Mouse (Mus musculus) bone marrow macrophage, adult 2 months (primary cell): ENCODE measurements around the gene Tnp1. TPM values are rescaled to one million over a fixed set of nuclear protein-coding genes. Genes with fewer than 3 reads are reported as not detected.

Source experiments
- H3K27ac ChIP-seq: 2 replicates; pipeline ENCODE4 v1.5.1; 2012; ENCODE audit warnings: low read depth, low read length; ENCODE audit not compliant: insufficient read depth
- H3K4me1 ChIP-seq: 2 replicates; pipeline ENCODE4 v1.6.1; 2012; ENCODE audit warnings: low read length; ENCODE audit not compliant: control insufficient read depth, insufficient read depth
- H3K4me3 ChIP-seq: 2 replicates; pipeline ENCODE4 v1.5.1; 2012; ENCODE audit warnings: mild to moderate bottlenecking, low read length, moderate library complexity; ENCODE audit not compliant: insufficient read depth
- CTCF ChIP-seq: IDR thresholded peaks from 2 replicates; pipeline ENCODE4 v1.5.1; 2012; ENCODE audit warnings: low read depth, mild to moderate bottlenecking, low read length, moderate library complexity
- POLR2A ChIP-seq: IDR thresholded peaks from 2 replicates; pipeline ENCODE4 v1.6.1; 2012; ENCODE audit warnings: mild to moderate bottlenecking, low read depth, low read length, borderline replicate concordance
- polyA plus RNA-seq: library from polyadenylated mRNA; stranded (reverse); fragments of >200 nt; gene quantifications from 2 replicates; pipeline ENCODE4 v1.2.4, GENCODE M21; 2012; ENCODE audit not compliant: missing spikeins, insufficient read depth, insufficient read length

The Tnp1 gene
- polyA plus RNA-seq = not detected in 2 replicates

GRCm38 (mm10) chr1:73015731-73016130 lies at the start of gene Tnp1:
TSS of gene Tnp1 (minus strand) at chr1:73015909.
- Histone ChIP-seq H3K27ac (no peak within 1 kb of the TSS), H3K4me1 (no peaks in the 10 kb centered on the region), H3K4me3 (no peak within 1 kb of the TSS)
- TF ChIP-seq CTCF (no peak), POLR2A (no peak)

DNA sequence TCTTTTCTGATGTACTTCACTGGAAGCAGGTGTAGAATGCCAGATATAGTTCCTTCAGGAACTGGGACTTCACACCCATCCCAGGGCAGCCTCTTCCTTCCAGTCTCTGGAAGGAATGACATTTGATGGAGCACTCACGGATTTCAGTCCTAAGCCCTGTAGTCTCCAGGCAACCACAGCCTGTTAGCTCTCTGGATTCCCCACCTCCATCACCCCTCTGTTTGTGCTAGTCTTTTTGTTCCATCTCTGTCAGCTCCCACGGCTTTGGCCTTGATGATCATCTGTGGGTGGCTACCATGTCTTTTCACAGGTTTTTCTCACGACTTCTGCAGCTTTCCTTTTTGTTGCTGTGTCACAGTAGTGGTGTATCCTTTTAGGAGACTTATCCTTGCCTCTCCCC lies 48.6 kb upstream of the Tnp1 start:
- Histone ChIP-seq H3K27ac (no peak overlapping the region), H3K4me3 (no peak overlapping the region), H3K4me1 (no peaks in the 10 kb centered on the region)
- TF ChIP-seq POLR2A (no peak), CTCF (no peak)

DNA sequence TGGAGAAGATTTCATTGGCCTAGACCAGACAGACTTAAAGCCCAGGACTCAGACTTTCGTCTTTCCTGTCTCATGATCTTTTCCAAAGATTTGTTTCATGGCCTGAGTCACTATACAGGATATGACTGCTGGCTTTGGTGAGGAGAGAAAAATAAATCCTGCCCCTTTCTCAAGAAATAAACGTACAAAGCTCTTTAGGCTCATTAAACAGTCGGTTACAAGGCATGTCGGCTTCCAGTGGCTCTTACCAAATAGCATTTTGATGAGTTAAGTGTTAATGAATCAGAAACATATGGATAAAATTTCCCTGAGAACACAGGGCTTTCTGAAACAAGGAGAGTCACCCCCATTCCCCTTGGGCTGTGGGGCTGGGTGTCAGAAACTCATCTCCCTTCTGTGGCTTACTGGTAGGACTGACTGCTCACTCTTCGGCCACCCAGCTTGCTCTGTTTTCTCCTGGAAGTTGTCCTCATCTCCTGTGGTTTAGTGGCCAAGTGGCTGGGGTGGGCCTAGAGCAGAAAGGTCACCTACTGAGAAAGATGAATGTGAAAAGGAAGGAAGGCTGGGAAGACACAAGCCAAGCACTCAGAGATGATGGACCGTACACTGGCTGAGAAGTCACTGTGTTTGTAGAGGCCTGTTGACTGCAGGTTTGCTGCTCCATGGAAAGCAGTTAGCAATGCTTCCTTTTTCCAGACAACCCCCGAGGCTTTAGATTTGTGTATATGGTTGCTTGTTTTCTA lies 46.0 kb upstream of the Tnp1 start:
- TF ChIP-seq CTCF (no peak), POLR2A (no peak)
- H3K27ac ChIP-seq = no peak overlapping the region
- H3K4me1 ChIP-seq = no peaks in the 10 kb centered on the region
- H3K4me3 ChIP-seq = no peak overlapping the region

DNA sequence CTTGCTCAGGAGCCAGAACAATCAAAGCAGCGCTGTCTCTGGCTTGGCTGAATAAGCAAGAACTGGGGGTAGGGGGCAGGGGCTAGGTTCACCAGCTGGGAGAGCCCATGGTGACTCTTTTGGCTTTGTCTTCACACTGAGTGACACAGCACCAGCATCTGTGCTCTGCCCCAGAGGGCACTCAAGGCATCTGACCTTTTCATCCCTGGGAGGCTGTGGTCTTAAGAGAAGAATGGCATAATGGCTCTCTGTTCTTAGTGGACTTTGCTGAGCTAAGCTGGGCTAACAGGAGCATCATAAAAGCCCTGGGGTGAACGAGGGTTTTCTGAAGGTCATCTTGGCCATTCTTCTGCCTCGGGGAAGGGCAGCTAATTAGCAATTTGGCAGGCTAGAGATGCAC lies 44.6 kb upstream of the Tnp1 start:
- TF ChIP-seq POLR2A (no peak), CTCF (no peak)
- H3K4me1 ChIP-seq = no peaks in the 10 kb centered on the region
- no peak overlapping the region for H3K4me3 ChIP-seq
- no peak overlapping the region for H3K27ac ChIP-seq

- no peak overlapping the region for H3K4me3 ChIP-seq
- no peaks in the 10 kb centered on the region for H3K4me1 ChIP-seq
- H3K27ac ChIP-seq = no peak overlapping the region
- TF ChIP-seq POLR2A (no peak), CTCF (no peak)
Measured at GRCm38 (mm10) chr1:73056266-73057001, 40.7 kb upstream of the Tnp1 start.

- TF ChIP-seq POLR2A (no peak), CTCF (no peak)
- no peaks in the 10 kb centered on the region for H3K4me1 ChIP-seq
- H3K4me3 ChIP-seq = no peak overlapping the region
- no peak overlapping the region for H3K27ac ChIP-seq
Measured at GRCm38 (mm10) chr1:73055820-73056219, 40.1 kb upstream of the Tnp1 start.

DNA sequence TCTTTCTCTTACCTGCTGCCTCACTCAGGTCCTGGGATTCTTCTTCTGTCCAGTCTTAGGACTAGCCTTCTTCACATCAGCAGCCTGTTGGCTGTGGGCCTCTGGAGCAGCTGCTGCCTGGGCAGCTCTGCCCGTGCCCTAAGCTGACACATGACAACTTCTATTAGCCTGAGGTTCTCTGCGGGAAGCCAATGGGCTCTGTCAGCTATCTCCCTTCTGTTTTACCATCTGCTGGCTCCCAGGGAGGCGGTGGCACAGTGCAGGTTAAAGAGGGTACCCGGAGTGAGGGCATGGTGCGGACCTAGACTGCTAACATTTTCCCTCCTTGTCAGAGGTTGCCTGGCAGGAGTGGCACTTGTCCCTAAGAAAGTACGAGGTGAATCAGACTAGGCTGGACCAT lies 39.5 kb upstream of the Tnp1 start:
- H3K4me3 ChIP-seq = no peak overlapping the region
- H3K4me1 ChIP-seq = no peaks in the 10 kb centered on the region
- H3K27ac ChIP-seq = no peak overlapping the region
- TF ChIP-seq CTCF (no peak), POLR2A (no peak)

DNA sequence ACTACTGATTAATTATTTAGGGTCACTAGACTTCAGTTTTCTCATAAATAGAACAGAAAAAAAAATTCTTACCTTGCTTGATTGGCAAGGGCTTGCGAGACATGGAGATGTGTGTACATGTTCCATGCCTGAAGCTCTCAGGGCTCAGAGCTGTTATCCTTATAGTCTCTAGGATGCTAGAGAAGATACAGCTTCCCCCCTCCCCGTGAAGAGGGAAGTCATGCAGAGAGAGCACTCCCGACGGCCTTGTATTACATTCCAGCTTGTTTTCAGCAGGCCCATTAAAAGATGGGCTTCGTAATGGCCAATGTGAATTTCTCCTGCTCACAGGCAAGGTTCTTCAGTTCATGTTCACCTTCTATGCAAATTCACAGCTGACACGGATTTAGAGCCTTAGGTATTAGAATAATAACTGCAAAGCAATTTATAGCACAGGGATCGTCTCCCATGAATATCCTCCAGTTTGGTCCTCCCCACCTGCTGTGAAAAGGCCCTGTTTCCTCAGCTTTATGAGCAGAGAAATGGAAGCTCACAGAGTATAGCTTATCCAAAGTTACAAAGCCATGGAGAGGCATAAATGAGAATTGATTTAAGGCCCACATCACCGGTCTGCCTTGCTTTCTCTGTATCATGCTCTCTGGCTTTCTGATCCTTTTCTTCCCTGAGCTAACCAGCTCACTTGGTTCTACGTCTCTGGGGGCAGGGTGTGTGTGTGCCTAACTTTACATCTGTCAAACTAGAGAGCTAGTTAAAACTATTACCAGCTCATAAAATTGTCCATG lies 38.0 kb upstream of the Tnp1 start:
- Histone ChIP-seq H3K27ac (no peak overlapping the region), H3K4me3 (no peak overlapping the region), H3K4me1 (no peaks in the 10 kb centered on the region)
- no peak for TF ChIP-seq CTCF
- no peak for TF ChIP-seq POLR2A

DNA sequence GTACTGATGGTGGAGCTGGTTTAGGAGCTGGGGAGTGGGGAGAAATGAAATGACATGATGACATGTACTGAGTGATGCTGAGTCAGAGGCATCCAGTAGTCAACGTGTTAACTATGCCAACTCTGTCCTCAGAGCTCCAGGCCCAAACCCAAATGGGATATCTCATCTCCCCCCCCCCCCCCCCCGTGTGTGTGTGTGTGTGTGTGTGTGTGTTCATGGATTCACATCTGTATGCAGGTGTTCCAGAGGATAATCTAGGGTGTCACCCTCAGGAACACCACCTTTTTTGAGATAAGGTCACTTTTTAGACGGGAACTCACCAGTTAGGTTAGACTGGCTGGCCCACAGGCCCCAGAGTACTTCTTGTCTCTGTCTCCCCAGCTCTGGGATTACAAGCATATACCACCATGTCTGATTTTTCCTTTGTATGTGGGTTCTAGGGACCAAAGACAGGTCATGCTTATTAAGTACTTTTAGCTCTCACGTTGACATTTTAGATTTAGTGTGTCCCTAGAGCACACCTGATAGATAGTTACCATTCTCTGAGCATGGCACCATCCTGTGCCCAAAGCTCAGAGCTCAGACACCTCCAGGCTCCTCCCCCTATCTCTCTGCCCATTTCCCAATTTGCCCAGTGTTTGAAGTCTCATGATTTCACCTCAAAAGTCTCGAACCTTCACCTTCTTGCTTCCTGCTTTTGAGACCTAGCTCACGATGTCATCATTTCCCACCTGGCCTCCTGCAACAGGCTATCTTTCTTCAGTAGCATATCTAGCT lies 31.4 kb upstream of the Tnp1 start:
- H3K27ac ChIP-seq = no peak overlapping the region
- no peaks in the 10 kb centered on the region for H3K4me1 ChIP-seq
- no peak for TF ChIP-seq CTCF
- no peak for TF ChIP-seq POLR2A
- no peak overlapping the region for H3K4me3 ChIP-seq
